Mouse (Mus musculus): ENCODE measurements around the gene Nfkb1.

GRCm38 (mm10) chr3:135585482-135585881, 105.9 kb downstream of the Nfkb1 start:
- no peak for TF ChIP-seq POLR2A (IDR thresholded peaks at IDR 0.05; ENCODE audit: control insufficient read depth in 1 of 2, insufficient read depth in 1 of 2, low read depth in 1 of 2, low read length in 2 of 2, poor library complexity in 1 of 2)
- TF ChIP-seq MAZ (IDR thresholded peaks at IDR 0.05; ENCODE audit: low read depth, low read length), result no peak
- no peak for TF ChIP-seq EP300 (IDR thresholded peaks at IDR 0.05; ENCODE audit: low read depth in 1 of 2, low read length in 2 of 2)
- no peak for TF ChIP-seq ZC3H11A (IDR thresholded peaks at IDR 0.05; ENCODE audit: low read depth, low read length)
- TF ChIP-seq ZMIZ1 (IDR thresholded peaks at IDR 0.05; ENCODE audit: low read depth, low read length), result no peak
- TF ChIP-seq POLR2AphosphoS5 (IDR thresholded peaks at IDR 0.05; ENCODE audit: borderline replicate concordance, low read depth, low read length), result no peak
- no peak for TF ChIP-seq CTCF (IDR thresholded peaks at IDR 0.05 in 2 of 3, conservative IDR thresholded peaks at IDR 0.05 in 1 of 3; ENCODE audit: control insufficient read depth in 1 of 3, insufficient read depth in 1 of 3, low read depth in 2 of 3, low read length in 3 of 3, poor library complexity in 1 of 3, severe bottlenecking in 1 of 3)

Data from MEL (cell line).